Mouse (Mus musculus) small intestine, adult 2 months (tissue): ENCODE results near the gene Gm42878.

Experiments used
- CTCF ChIP-seq: fragments of 200-500 bp; IDR thresholded peaks from 2 replicates; pipeline ENCODE4 v1.5.1; 2012; ENCODE audit warnings: low read depth, mild to moderate bottlenecking, control low read depth, inconsistent platforms, low read length, moderate library complexity, mixed read lengths; ENCODE audit not compliant: insufficient replicate concordance, insufficient read length; ENCODE audit errors: extremely low read depth
- POLR2A ChIP-seq: fragments of 200-500 bp; IDR thresholded peaks from 2 replicates; pipeline ENCODE4 v1.6.1; 2012; ENCODE audit warnings: low read depth, mild to moderate bottlenecking, control low read depth, inconsistent platforms, low read length, moderate library complexity

- no peak for TF ChIP-seq CTCF
- TF ChIP-seq POLR2A, result no peak
These were observed 44.6 kb downstream of the Gm42878 start for GRCm38 (mm10) chr5:121500719-121501118.
